Mouse (Mus musculus) spleen, postnatal 14 days (tissue): Measurements from ENCODE around the gene Gata3.

Experiments used
- DNase-seq, 2 experiments: peaks; one replicate each; pipeline ENCODE4 v3.0.0; 2021 to 2022; ENCODE audit warnings: low spot score in 2 of 2

Gata3 gene

DNA sequence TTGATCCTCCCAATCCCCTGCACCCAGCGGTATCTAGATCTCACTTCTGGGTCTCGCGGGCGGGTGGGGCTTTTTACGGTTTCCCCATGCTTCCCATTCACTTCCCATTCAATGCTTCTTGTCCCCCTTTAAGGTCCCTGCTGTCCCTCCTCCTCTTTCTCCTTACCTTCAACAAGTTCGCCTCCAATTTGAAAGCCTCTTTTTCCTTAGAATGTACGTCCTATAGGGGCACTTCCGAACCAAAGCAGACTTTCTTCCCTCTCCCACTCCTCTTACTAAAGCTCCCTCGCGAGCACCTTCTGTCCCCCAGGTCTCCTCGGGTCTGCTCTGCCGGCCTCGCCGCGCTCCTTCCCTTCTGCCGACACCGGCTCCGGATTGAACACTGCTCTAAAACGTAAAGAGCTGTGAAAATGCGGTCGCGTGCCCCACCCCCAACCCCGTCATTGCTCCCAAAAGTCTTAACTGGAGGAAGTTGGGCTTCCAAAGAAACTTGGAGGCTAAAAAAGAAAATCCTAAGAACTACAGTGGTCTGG lies at the start of gene Gata3:
TSS of gene Gata3 (minus strand) at position 384 of the 533 bp plus-strand sequence.
- no peak for DNase-seq

DNA sequence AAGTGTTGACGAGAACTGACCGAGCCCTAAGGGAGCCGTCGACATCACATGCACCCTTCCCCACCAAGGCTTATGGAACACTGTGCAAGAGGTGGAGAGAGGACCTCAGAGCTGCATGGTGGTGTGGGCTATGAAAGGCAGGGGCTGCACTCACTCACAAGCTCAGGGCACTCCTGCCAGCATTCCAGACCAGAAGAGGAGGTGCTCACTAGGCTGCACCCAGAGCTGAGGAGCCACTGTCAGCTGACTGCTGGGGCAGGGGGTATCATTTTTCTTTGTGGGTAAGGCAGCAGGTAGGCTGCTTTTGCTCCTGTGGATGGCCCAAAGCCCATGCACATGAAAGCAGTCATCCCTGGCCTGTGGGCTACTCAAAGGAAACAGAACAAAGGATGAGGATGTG lies 49.4 kb upstream of the Gata3 start:
- no peak for DNase-seq

DNA sequence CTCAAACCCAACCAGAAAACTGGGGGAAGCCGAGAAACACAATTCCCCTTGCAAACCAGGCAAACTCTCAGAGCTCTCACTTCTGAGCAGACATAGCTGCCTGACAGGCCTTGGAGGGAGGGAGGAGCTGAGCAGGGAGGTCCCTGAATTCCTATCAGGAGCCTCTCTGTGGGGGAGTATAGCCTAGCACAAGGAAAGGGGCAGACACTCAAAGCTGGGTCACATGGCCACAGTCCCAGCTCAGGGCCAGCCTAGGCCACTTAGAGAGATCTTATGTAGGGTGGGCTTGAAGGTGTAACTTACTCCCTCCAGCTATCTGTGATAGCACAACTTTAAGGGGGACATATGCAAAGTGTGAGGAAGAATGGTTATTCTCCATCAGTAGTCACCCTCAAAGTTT lies 46.1 kb upstream of the Gata3 start:
- no peak for DNase-seq

DNA sequence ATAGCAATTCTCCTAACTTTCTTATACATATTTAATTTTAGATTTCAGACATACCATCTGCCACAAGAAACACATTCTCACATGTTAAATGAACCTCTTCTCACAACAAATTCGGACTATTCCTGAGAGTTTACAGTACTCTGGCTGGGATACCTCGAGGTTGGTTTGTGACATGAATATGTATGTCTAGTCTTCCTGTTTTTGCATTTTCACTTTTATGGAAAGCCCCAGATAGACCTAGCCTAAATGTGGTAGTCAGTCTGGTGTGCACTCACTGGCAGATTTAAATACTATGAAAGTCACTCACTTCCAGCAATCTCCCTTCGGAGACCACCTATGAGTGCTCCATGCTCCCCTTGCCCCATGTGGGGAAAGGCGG lies 37.1 kb upstream of the Gata3 start:
- DNase-seq = no peak

DNA sequence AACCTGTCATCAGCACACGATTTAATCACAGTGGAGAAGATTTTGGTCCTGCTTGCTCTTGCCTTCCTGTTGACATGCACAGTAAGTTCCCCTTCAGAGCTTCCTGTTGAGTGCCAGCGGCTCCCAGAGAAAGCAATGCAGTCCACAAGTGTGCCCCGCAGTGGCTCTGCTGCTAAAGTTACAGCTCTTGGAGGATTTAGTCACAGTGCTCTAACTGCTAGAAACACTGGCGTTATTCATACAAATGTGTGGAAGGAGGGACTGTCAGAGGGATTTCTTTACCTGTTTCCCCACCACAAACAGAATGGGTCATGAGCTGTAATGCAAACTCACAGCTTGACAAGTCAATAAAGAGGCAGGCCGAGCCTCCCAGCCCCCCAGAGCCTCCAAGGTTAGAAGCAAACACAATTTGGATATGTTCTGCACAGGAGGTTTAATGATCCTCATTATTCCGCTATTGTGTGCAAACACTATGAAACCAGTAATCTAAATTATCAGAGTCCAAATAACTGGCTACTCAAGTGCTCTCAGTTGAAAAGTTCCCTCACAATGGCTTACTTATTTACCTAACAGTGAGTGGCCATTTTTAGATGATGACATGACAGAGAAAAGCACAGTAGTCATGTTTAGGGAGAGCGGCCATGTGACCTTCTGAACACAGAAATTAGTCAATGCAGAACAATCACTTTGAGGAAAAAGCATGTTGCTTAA lies 36.5 kb upstream of the Gata3 start:
- DNase-seq = no peak

DNA sequence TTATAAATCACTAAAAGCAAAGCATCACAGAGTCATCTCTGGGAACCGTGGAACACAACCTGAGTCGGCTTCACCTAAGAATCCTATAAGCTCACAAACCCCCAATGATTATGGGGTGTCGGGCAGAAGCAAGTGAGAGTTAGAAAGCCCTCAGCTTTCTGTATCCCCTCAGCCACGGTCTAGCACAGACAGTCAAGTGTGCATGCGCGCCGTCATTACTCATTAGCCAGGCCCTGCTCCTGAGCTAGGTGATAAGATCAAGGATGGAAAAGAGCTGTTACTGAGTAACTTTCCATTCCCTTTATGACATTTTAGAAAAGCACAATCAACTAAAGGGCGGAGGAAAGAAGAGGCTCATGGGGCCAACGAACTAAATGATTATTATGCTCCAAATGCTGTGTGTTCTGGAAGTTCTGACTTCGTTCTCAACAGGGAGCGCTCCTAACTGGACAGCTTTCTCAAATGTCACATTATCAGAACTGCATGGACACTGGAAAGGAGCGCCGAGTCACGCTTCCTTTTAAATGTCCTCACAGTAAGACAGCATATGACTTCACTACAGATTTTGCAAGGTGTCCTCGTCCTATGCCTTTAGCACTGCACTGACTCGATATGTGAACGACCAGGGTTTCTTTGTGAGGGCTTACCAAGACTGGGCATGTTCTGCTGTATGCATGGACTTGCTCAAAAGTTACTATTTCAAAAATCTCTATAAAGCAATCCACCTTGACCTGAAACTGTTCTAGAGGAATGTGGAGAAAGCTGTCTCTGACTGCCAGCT lies 29.0 kb upstream of the Gata3 start:
- no peak for DNase-seq

DNA sequence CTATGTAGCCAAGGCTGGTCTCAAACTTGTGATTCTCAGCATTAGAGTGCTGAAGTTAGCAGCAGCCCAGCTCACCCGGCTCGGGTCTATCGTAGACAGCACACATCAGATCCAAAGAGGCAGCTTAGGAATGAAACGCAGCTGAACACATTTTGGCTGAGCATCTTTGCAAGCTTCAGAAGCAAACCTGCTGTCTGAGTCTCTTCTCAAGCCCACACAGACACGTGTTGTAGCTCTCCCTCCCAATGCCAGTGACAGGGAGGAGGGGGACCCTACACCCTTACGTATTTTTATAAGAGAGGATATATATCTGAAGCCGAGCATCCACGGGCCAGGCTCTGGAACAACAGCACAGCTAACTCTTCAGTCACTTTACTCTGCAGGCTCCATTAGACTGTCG lies 27.8 kb upstream of the Gata3 start:
- no peak for DNase-seq

DNA sequence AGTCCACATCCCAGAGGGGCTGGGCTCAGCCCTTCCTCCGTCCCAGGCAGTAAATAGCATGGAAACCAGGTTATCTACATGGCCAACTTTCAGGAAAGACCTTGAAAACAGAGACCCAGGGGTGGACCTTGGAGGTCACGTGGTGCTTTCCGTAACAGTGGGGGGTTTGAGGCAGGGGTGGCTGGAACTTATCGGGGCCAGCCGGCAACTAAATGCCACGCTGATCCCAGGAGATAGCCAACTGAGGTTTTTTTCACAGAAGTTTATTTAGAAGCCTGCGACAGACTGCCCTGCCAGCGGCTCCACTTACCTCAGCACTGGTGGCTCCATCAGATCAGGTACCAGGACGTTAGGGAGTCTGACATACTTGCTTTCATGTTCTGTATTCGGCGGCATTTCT lies 16.2 kb upstream of the Gata3 start:
- no peak for DNase-seq

DNA sequence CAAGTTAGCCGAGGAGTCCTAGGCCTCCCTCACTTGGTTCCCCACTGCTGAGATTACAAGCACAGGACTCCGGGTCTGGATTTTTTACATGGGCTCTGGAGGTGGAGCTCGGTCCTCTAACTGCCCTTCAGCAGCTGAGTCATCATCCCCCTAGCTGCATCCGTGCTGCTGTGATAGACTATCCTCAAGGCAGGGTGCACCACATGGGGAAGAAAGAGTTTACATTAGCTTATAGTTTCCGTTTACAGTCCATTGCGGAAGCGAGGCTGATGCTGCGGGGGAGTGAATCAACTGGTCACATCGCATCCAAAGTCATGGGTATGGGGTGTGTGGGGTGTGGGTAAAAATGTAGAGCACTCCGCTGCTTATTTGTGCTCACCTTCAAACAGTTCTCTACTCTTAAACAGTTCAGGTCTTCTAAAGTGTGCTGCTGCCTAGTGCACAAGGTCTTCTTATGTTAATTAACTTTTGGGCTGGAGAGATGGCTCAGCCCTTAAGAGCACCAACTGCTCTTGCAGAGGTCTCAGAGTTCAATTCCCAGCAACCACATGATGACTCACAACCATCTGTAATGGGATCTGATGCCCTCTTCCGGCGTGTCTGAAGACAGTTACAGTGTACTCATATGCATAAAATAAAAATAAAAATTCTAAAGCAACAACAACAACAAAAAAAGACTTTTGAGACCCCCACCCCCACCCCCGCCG lies 14.2 kb upstream of the Gata3 start:
- no peak for DNase-seq

DNA sequence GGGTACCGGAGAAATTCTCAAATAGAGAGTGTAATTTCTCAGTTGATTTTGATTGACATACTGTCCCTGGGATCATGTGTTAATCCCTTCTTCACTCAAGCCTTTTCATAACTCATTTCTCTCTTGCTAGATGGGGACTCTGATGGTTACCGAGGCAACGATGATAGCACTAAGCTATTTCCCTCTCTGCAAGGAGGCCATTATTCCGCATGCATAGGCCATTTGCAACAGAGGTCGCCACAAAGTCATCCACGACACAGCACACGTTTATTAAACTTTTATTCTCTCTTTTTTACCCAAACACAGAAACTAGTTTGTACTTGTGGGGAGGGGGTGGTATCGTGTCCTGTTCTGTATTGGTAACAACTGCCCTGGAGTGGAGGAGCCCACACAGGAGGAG lies 8.0 kb upstream of the Gata3 start:
- no peak for DNase-seq

DNA sequence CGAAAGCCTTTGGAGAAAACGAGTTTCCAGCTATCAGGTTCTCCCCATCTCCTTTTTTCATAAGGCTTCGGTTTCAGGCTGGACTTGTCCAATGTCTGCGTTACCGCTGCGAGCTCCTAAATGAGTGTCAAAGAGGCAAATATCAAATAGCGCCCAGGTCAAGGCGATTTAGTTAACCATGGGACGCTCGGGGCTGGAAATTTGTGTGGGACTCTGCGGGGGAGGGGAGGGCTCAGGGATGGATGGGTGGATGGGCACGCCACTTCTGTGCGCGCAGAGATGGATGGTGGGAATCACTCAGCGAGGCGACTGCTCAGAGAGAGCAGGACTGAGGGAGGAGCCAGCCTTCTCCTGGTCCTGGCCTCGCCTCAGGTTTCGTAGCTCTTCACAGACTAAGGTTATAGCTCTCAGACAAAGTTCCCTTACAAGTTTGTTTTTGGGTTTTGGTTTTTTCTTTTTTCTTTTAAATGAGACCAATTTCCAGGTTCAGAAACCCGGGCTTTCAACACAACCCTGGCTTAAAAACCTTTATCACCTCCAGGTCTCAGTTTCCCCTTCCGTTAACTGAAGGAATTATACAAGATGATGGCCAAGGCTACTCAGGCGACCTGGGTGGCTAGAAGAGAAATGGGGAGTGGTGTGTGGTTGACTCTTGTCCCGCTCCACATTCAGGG lies 6.4 kb upstream of the Gata3 start:
- no peak for DNase-seq

DNA sequence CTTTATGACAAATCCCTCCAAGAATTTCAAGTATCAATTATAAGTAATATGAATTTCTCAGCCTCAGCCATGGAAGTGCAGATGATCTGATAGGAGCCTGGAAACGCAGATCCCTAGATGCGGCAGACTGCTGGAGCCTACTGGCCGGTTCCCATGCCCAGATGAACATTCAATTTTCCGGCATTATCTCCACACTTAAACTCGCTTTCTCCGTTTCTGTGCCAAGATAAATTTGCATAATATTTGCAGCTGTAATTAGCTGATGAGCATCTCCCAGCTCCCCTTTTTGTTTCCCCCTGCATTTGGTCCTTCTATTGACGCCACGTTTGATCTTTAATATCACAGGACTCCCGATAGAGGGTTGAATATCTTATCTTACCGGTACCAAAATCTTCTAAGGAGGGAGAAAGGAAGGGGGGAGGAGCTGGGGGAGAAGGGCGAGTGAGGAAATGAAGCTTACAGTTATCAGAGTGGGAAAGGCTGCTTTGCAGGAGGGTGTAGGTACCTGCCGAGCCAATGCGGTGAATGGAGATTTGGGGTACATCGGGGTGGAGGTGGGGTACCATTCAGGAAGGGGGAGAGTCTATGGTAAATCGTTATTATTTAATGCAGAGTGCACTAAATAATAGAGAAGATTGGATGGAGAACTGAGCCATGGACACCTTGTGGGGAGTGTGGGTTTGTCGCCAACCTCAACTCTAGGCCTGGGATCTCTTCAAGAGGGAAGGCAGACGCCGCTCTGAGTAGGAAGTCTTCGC lies 5.2 kb upstream of the Gata3 start:
- DNase-seq = no peak

DNA sequence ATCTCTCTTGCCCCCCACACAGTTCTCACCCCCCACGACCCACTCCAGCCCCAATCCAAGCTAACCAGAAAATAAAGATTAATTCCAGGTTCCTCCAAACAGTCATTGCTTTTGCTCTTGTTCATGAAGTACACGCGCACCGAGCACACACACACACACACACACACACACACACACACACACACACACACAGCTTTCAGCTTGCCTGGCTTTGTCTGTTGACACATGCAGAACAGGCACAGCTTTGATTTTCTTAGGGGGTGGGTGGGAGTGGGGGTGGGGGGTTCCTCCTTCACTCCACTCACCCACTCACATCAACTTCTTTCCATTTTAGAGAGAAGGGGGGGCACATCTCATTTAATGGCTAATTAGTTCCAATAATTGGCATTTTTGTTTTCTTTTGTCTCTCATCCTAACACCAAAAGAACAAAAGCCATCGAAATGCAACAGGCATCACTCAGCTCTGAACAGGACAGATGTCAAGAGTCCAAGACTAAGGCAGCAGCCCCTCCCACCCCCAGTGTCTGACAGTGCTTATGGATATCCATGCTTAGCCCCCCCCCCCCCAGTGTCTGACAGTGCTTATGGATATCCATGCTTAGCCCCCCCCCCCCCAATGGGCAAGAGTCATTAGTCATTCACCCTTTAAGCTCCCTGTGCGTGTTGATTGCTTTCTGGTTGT lies 3.6 kb upstream of the Gata3 start:
- DNase-seq = no peak

DNA sequence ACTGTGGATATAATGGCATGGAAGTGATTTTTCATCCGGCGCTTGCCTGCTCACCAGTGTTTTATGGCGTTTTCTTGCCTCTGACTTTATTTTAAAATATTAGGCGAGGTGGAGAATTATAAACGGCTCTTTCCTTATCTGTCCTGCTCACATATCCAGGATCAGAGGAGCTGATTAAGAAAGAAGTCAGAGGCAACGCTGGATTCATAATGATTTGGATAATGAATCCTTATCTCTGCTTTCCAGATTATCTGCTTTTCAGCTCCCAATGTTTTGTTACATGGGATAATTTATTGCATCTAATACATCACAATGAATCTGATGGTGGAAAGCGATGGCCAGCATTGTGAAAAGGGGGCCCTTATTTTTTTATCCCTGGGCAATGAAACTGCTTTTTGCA lies 2.7 kb upstream of the Gata3 start:
- no peak for DNase-seq

DNA sequence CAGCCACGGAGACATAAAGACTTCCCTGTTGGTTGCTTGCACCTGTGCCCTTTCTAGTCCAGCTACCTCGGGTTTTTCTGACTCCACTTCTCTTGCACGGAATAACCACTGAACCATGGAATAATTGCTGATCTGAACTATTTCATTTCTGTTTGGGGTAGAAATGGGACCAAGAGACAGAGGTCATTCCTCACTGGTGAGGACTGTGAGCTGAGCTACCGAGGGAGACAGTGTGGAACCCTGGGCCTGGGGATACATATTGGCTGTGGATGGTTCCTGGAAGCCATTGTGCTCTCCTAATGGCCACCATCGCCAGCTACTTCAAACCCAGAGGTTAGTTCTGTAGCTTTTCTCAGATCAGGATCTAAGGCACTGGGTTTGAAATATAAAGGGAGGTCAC lies 1.1 kb upstream of the Gata3 start:
- DNase-seq = no peak

DNA sequence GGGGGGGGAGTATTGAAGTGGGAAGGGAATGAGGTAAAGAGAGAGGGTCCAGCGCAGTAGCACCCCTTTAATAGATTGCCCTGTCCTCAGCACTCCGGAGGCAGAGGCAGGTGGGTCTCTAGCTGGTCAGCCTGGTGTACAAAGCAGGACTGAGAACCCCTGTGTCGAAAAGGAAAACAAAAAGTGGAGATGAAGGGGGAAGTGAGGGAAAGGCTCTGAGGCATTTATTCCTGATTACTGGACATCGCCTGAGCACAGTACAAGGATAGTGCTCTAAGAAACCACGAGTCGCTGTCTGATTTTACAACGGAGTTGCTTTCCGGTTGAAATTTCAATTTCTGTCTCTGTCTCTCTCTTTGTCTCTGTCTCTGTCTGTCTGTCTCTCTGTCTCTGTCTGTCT lies 417 bp upstream of the Gata3 start:
- DNase-seq = no peak

DNA sequence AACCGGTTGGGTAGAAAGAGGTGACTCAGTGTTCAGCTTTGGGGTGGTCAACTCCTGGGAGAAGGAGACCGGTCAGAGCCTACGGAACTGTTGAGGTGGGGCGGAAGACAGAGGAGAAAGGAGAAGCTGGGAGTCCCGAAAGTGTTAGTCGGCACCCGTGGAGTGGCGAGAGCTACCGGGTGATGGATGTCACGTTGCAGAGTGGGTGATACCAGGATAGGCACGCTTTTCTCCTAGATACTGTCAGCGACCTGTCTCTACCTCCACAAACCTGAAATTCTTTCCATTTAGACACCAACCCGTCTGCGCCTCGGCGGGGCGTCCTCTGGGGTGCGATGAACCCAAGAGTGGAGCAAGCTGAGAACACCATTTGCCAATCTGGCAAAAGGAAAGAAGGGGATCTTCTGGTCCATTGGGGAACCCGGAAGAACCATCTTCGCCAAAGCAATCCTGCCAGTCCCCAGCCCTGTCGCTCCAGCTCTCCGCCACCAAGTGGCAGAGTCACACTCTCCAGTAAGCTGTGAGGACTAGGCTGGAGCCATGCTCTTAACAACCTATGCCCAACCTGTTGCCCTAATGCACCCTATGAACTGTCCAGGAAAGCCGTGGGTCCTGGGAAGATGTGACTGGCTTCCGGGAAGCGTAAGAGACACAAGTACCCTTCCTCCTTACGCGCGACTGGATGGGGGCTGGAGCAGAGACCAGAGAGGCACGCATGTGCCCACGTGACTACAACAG lies 752 bp downstream of the Gata3 start, which contains the start of gene 9230102O04Rik:
TSS of gene 9230102O04Rik (minus strand) at position 628 of the 738 bp plus-strand sequence.
- DNase-seq = no peak

DNA sequence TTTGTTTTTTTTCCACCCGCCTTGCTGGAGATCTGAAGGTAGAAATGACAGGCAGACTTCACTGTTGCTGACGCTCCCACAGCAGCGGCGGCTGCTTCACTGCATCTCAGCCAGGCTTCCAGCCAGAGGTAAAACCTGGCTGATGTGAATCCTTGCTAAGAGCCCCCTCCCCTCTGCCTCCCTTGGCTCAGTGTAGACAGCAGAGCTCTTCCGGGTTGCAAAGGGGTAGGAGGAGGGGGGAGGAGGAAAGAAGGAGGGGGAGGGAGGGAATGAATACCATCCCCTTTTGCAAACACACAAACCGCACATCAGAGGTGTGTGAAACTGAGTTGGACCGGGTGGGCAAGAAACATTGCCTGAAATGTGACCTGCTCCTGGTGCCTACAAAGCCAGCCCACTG lies 2.2 kb downstream of the Gata3 start:
- DNase-seq = no peak

DNA sequence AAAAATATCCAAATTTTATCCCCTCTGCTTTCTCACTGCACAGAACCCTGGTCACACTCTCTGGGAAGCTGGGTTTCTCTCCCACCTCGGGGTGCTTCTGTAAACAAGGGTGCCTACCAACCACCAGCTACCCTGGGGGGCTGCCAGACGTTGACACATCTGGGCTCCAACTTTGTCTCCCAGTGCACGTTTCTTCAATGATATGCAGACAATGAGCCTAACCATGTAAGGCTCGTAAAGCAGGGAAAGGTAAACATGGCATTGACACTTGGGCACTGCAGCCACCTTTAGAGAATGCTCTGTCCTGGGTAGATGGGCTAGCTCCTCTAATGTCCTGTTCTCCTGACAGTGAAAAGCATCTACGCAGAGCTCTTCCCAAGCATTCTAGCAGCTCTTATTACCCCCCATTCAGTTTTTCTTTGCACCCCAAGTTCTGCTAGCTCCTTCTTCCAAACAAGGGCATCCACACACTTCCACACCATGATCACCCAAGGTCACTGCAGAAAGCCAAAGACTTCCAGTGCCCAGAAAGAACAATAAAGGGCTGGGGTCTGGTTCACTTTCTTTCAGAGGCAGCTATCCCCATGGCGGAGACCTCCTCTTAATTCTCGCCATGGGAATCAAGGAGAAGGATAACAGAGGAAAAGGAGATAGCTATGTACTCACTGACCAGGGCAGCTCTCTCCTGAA lies 2.8 kb downstream of the Gata3 start:
- DNase-seq = no peak
